Mouse (Mus musculus) myocyte (in vitro differentiated cells): ENCODE measurements around the gene 4930435E12Rik. TPM values are rescaled to one million over a fixed set of nuclear protein-coding genes. Genes with fewer than 3 reads are reported as not detected.

Experiments
- H3K27me3 ChIP-seq: one replicate; pipeline ENCODE4 v1.6.1; 2011; ENCODE audit not compliant: control insufficient read depth, insufficient read depth, insufficient read length
- H3K36me3 ChIP-seq: one replicate; pipeline ENCODE4 v1.6.1; 2011; ENCODE audit not compliant: control insufficient read depth, insufficient read depth
- H3K4me2 ChIP-seq: one replicate; pipeline ENCODE4 v1.6.1; 2011; ENCODE audit warnings: low read depth, control low read depth
- H3K4me3 ChIP-seq: one replicate; pipeline ENCODE4 v1.5.1; 2011; ENCODE audit warnings: mild to moderate bottlenecking, control low read depth, moderate library complexity
- H3K79me2 ChIP-seq: one replicate; pipeline ENCODE4 v1.6.1; 2011; ENCODE audit not compliant: control insufficient read depth, insufficient read depth
- H3ac ChIP-seq: one replicate; pipeline ENCODE4 v1.6.1; 2011; ENCODE audit not compliant: control insufficient read depth, insufficient read length
- CEBPB ChIP-seq: IDR thresholded peaks from 2 replicates; pipeline ENCODE4 v1.6.1; 2011; ENCODE audit warnings: mild to moderate bottlenecking, moderate library complexity; ENCODE audit not compliant: poor library complexity, insufficient read depth, severe bottlenecking
- E2F4 ChIP-seq: IDR thresholded peaks from one replicate; pipeline ENCODE4 v1.6.1; 2011; ENCODE audit warnings: mild to moderate bottlenecking, control low read depth, moderate library complexity; ENCODE audit not compliant: insufficient read depth
- MAX ChIP-seq: IDR thresholded peaks from one replicate; pipeline ENCODE4 v1.6.1; 2011; ENCODE audit warnings: low read depth, mild to moderate bottlenecking, control low read depth
- MYOD1 ChIP-seq, 3 experiments: IDR thresholded peaks; one replicate each; pipeline ENCODE4 v1.6.1; 2011; ENCODE audit warnings: control low read depth in 2 of 3, low read depth in 2 of 3, mild to moderate bottlenecking in 2 of 3, moderate library complexity in 1 of 3; ENCODE audit not compliant: insufficient read length in 2 of 3, control insufficient read depth in 1 of 3
- MYOG ChIP-seq, 3 experiments: IDR thresholded peaks; one replicate each; pipeline ENCODE4 v1.6.1; 2011; ENCODE audit warnings: control low read depth in 2 of 3, low read depth in 2 of 3, mild to moderate bottlenecking in 2 of 3; ENCODE audit not compliant: insufficient read length in 2 of 3, control insufficient read depth in 1 of 3, insufficient read depth in 1 of 3
- POLR2A ChIP-seq: IDR thresholded peaks from one replicate; pipeline ENCODE4 v1.6.1; 2011; ENCODE audit warnings: low read depth, mild to moderate bottlenecking, control low read depth, moderate library complexity; ENCODE audit not compliant: insufficient read length
- POLR2AphosphoS2 ChIP-seq: IDR thresholded peaks from one replicate; pipeline ENCODE4 v1.6.1; 2011; ENCODE audit warnings: low read depth, control low read depth; ENCODE audit not compliant: insufficient read length
- REST ChIP-seq: IDR thresholded peaks from one replicate; pipeline ENCODE4 v1.6.1; 2011; ENCODE audit warnings: mild to moderate bottlenecking, control low read depth, moderate library complexity; ENCODE audit not compliant: insufficient read depth, insufficient read length
- SRF ChIP-seq: IDR thresholded peaks from one replicate; pipeline ENCODE4 v1.6.1; 2011; ENCODE audit warnings: low read depth; ENCODE audit not compliant: control insufficient read depth, insufficient read length
- TCF12 ChIP-seq: IDR thresholded peaks from one replicate; pipeline ENCODE4 v1.6.1; 2011; ENCODE audit warnings: mild to moderate bottlenecking, control low read depth; ENCODE audit not compliant: poor library complexity, insufficient read depth, severe bottlenecking
- TCF3 ChIP-seq: IDR thresholded peaks from one replicate; pipeline ENCODE4 v1.6.1; 2011; ENCODE audit warnings: low read depth, control low read depth; ENCODE audit not compliant: insufficient read length
- USF1 ChIP-seq: IDR thresholded peaks from one replicate; pipeline ENCODE4 v1.6.1; 2011; ENCODE audit warnings: low read depth, mild to moderate bottlenecking, control low read depth, moderate library complexity
- polyA plus RNA-seq: library from polyadenylated mRNA; unstranded; fragments of >200 nt; fragmentation: generic; extraction: Trizol; gene quantifications from one replicate; pipeline ENCODE4 v1.2.1, GENCODE M21; 2012; ENCODE audit warnings: missing spikeins

The 4930435E12Rik gene
- polyA plus RNA-seq, 1 experiment: not detected

DNA sequence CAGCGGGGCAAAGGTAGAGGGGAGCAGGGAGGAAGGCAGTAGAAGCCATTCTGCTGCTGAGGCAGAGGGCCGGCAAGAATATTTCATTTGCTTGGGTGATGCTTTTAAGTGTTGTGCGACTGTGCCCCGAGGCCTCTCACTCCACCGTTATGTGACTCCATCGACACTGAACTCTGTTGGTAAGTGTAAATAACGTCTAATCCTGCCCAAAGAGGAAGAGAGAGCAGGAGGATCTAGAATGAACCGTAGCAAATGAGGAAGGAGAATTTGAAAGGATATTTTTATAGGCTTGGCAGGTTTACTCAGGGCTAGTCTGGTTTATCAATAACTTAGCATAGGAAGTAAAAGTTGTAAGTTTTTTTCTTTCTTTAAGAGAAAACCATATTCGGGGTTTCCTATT, 59.0 kb downstream of the 4930435E12Rik start:
- no peaks in the 10 kb centered on the region for H3K79me2 ChIP-seq
- no peak overlapping the region for H3ac ChIP-seq
- no peak overlapping the region for H3K4me2 ChIP-seq
- TF ChIP-seq E2F4 (no peak), MYOD1 (IDR thresholded peaks at IDR 0.05; ENCODE audit: control insufficient read depth in 1 of 3, insufficient read length in 2 of 3, low read depth in 2 of 3) (no peak), TCF12 (no peak), POLR2AphosphoS2 (no peak), POLR2A (no peak), MYOG (IDR thresholded peaks at IDR 0.05; ENCODE audit: control insufficient read depth in 1 of 3, insufficient read depth in 1 of 3, insufficient read length in 2 of 3, low read depth in 2 of 3) (no peak), TCF3 (no peak)
- H3K27me3 ChIP-seq: no peaks in the 10 kb centered on the region
- no peak overlapping the region for H3K4me3 ChIP-seq
- no peaks in the 10 kb centered on the region for H3K36me3 ChIP-seq

DNA sequence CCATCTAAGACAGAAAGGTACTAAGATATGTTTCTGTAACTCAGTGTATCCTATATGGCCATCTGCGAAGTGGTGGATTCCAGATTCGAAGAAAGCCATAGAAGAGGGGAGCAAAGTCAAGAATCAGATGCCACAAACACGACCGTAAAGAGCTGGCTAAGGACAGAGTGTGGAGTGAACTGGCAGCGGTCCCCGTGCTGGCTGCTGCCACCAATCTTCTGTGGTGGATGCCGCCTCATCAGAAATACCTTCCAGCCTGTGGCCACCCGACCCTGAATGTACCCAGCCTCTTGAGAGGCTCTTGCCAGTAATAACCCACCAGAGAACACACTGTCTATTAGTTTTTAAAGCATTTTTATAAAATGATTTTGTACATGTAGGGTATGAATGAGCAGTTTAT, 60.2 kb downstream of the 4930435E12Rik start:
- no peak overlapping the region for H3ac ChIP-seq
- TF ChIP-seq MAX (no peak), USF1 (no peak), POLR2AphosphoS2 (no peak), TCF3 (no peak), REST (no peak), POLR2A (no peak)
- no peaks in the 10 kb centered on the region for H3K79me2 ChIP-seq
- no peaks in the 10 kb centered on the region for H3K36me3 ChIP-seq
- H3K4me3 ChIP-seq: no peak overlapping the region
- H3K4me2 ChIP-seq: no peak overlapping the region
- H3K27me3 ChIP-seq: no peaks in the 10 kb centered on the region

DNA sequence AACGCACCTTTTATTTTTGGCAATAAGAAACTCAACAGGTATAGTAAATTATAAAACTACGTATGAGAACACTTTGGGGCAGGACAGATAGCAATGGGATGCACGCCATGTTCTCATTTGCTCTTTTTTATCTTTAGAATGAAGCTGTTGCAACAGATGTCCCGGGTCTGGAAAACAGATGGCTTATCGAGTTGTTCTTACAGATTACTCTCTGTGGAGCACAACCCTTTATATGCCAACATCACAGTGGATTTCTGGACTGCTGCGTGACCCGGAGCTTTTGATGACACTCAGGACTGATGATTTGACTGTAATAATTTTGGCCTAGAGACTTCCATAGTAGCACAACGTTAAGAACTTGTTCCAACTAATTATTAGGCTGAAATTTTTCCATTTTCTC, 60.8 kb downstream of the 4930435E12Rik start:
- no peak overlapping the region for H3K4me2 ChIP-seq
- no peak for TF ChIP-seq REST
- TF ChIP-seq TCF12: no peak
- no peak for TF ChIP-seq E2F4
- TF ChIP-seq CEBPB: no peak
- no peak for TF ChIP-seq POLR2A
- no peak for TF ChIP-seq MYOG (IDR thresholded peaks at IDR 0.05; ENCODE audit: control insufficient read depth in 1 of 3, insufficient read depth in 1 of 3, insufficient read length in 2 of 3, low read depth in 2 of 3)
- TF ChIP-seq MYOD1 (IDR thresholded peaks at IDR 0.05; ENCODE audit: control insufficient read depth in 1 of 3, insufficient read length in 2 of 3, low read depth in 2 of 3): no peak
- H3K36me3 ChIP-seq: no peaks in the 10 kb centered on the region
- H3K27me3 ChIP-seq: no peaks in the 10 kb centered on the region
- no peaks in the 10 kb centered on the region for H3K79me2 ChIP-seq
- no peak overlapping the region for H3ac ChIP-seq
- H3K4me3 ChIP-seq: no peak overlapping the region

DNA sequence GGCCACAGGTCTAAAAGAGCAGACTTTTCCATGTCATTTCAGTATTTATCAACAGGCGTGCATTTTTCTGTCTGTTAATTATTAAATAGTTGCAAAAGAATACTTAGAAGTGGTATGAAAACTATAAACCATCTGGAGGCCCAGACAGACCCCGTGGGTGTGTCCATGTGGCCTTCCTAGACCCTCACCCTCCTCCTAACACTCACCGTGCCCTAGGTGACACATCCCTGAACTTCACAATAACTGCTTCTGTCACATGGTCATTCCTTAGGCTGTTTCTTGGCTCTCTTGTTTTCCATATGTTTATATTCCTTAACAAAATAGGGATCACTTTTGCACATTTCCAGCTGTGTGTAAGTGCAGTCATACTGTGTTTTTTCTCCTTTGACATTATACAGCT, 61.9 kb downstream of the 4930435E12Rik start:
- H3K79me2 ChIP-seq: no peaks in the 10 kb centered on the region
- no peaks in the 10 kb centered on the region for H3K27me3 ChIP-seq
- TF ChIP-seq E2F4 (no peak), MYOG (IDR thresholded peaks at IDR 0.05; ENCODE audit: control insufficient read depth in 1 of 3, insufficient read depth in 1 of 3, insufficient read length in 2 of 3, low read depth in 2 of 3) (no peak), POLR2A (no peak), TCF12 (no peak), TCF3 (no peak)
- H3K4me3 ChIP-seq: no peak overlapping the region
- H3K36me3 ChIP-seq: no peaks in the 10 kb centered on the region
- no peak overlapping the region for H3ac ChIP-seq
- H3K4me2 ChIP-seq: no peak overlapping the region

DNA sequence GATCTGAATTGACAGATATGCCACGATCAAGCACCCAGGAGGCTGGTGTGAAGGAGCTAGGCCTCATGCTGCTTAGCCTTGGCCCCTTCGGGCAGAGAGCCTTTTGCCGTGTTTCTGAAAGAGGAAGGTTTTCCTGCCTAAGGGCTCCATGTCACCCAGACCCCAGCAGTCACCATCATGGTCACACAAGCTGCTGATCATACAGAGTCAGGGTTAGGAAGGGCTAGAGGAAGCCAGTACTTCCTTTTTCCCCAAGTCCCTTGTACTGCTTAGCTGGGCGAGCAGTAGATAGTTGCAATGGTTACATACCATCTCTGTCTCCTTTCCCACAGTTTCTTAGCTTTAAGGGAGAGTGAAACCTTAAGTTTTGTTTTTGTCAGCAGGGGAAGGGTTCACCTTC, 65.0 kb downstream of the 4930435E12Rik start:
- Histone ChIP-seq H3ac (no peak overlapping the region), H3K36me3 (no peaks in the 10 kb centered on the region), H3K79me2 (no peaks in the 10 kb centered on the region), H3K27me3 (no peaks in the 10 kb centered on the region), H3K4me3 (no peak overlapping the region), H3K4me2 (no peak overlapping the region)
- TF ChIP-seq MYOD1 (IDR thresholded peaks at IDR 0.05; ENCODE audit: control insufficient read depth in 1 of 3, insufficient read length in 2 of 3, low read depth in 2 of 3) (no peak), MAX (no peak), REST (no peak), TCF3 (no peak), POLR2A (no peak), USF1 (no peak), TCF12 (no peak), E2F4 (no peak), MYOG (IDR thresholded peaks at IDR 0.05; ENCODE audit: control insufficient read depth in 1 of 3, insufficient read depth in 1 of 3, insufficient read length in 2 of 3, low read depth in 2 of 3) (no peak), POLR2AphosphoS2 (no peak), CEBPB (no peak), SRF (no peak)
